Mouse (Mus musculus): ENCODE measurements at regions not wholly inside any gene's neighbourhood (a gene's known extent, or its start where the extent isn't known, plus 50 kb on each side); places are given as distances from the start of the nearest gene placed in this dataset.
A peak's percentile ranks its signal among the peaks of the same experiment; 100 is the strongest.

DNA sequence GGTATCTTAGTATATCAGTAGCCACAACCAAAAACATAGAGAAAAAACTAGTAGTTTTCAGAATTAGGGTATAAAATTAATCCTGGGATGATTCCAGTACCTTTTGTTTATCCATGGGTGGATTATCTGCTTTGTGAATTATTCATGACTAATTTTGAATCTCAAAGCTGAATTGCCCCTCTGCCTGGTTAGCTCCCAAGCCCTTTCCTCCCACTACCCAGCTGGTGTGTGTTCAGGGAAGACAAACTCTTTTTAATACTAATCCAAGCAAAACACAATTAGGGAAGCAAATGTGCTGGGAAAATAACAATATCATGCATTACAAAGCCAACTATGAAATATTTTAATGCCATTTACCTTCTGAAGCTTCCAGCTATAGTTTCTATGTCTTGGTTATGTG, 347.4 kb downstream of the Gm43517 start:
- DNase-seq: no peak

DNA sequence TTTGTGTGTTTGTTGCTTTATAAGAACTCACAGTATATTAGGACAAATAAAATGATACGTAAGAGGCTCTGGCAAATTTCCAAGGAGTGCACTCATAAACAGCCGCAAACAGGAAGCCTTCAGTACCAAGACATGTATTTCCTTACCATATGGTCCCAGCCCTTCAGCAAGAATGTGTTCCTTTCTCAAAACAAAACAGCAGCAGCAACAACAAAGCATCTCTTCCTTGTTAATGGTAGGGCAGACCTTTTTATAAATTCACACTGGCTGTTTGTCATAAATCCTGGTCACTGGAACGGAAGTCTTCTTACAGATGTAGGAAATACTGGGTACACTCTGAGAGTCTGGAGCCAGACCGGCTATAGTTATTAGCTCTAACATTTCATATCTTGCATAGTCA, 352.1 kb downstream of the Gm43517 start:
- no peak for DNase-seq

DNA sequence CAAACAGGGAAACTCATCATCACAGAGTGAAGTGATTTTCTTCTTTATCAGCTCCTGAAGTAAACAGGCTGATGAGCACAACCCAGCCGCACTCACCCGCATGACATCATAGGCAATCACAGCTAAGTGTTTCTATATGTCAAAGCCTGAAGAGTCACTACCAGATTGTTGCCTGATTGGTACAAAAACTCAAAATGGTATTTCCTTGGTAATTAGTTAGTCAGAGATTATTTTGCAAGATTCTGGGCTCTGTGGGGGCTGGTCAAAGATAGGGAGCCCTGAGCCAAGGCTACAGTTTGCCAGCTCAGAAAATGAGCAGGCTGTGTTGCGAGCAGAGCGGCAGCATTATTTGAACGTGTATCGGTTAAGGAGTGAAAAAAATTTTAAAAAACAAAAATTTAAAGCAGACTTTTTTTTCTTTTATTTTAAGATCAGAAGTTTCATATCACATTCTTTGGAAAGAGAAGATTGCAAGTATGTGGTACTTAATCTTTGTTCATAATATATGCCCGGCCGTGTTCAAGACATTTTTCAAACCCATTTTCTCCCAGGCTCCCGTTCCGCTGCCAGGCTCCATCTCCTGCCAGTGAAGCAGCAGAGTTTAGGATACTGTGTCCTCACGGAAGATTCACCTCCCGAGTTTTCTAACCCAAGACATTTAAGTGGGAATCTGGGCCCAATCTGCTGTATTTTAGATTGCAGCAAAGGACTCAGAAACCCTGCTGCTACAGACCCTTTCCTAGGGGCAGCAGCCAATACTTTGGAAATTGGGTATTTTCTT, 355.2 kb downstream of the Gm43517 start:
- DNase-seq: peak; percentile 8 to 20

DNA sequence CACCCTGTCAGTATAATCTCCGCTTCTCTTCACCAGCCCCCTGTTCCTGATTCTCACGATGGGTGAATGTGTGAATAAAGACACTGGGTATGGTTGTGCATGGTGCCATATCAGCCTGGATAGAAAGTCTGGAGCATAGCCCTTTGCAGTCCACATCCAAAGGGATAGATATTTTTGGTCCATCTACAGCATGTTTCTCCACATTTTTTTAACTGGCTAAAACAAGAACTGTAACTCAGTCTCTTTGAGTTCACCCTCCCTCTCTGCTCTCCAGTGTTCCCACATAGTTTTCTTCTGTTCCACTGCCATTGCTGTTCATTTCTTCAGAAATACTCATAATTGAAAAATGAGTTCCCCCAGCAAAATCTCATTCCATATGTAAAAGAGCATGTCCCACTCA, 358.4 kb downstream of the Gm43517 start:
- no peak for DNase-seq

DNA sequence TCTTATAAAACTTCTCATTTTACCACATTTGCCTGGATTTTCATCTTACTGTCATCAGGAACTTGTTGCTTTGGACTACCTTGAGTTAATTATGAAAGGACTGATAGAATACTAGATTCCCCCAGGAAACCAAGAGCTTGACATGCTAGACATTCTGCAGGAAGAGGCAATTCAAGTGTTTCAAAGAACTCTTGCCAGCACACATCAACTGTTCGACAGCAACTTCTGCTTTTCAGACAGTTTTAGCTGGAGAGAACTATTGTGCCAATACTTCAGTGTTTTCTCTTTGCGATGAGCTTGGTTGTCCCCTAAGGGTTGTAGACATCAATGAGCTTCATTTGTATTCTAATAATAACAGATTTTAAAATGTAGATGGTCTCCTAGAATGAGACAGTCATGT, 362.1 kb downstream of the Gm43517 start:
- no peak for DNase-seq

DNA sequence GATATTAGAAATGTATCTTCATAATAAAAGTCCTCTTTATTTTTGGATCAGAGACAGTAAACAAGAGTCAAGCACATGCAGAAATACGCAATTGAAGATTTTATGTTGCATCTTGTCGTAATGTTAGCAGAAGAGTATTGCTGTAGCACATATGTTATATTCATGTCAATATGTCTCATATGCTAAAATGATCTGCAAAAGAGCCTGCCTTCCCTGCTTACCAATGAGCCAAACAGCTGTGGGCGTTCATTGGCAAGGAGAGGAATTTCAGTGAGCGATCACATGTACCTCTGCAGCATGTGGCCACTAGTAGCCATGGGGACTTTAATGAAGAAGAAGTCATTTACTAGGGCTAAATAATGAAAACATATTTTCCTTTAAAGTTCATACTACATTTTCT, 373.4 kb downstream of the Gm43517 start:
- no peak for DNase-seq

DNA sequence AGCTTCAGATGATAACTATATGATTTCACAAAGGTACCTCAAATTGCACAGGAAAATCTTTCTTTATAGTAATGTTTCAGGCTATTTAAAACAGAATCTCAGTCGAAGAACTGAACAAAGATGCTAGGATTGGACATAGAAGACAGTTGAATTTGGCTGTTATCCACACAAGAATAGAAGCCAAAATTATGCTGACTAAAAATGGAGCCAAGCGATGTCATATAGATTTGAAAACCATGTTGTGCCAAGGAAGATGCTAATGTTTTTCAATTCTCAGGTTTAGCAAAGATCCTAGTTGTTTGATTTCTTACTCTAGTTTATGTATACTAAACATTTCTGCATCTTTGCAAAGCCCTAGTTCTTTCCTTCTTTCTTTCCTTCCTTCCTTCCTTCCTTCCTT, 379.6 kb downstream of the Gm43517 start:
- DNase-seq: no peak

DNA sequence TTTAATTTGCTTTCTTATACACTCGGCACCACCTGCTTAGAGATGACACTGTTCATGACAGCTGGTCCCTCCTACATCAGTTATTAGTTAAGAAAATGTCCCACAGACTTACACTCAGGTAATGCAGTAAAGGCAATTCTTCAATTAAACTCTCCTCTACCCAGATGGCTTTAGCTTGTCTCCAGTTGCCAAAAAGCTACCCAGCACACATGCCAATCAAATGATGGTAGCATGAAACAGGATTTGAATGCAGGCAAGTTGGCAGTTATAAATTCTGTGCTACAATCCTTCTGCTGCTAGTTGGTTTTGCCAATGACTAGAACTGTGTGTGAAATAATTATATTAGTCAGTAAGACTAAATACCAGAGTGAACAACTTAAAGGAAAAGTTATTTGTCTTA, 423.4 kb downstream of the Gm43517 start:
- DNase-seq: no peak

DNA sequence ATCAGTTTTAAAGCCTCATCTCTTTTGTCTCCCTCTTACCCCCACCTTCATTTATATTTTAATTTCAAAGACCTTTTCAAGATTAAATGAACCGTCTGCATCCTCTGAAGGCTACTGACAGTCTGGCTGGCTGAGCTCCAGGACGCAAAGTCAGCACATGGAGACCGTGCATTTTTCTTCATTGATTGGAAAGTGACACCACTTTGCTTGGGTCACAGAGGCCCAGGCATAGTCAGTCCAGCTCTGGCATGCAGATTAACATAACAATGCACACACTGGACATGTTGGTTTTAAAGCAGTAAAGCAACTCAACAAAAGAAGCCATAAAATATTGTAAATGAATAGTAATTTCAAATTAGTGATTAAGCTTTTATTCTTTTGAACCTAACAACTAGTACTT, 429.7 kb downstream of the Gm43517 start:
- DNase-seq: peak in 1 of 2 experiments; percentile 5

DNA sequence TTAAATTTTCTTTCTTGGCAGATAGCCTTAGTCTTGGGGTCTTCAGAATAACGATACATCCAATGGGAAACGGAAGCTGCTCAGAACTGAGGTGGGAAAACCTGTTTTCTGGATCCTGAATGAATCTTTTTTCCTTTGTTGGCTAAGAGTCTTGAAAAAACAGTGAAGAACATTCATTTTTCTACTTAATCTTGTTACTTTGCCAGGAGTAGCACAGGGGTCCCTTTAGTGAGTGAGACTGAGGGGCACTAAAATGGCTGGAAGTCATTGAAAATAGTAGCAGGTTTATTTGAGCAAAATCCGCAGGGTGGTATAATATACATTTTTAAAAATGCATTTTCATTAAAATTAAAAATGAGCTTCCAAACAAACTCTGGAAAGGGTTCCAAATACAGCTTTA, 442.8 kb downstream of the Gm43517 start:
- DNase-seq: no peak

DNA sequence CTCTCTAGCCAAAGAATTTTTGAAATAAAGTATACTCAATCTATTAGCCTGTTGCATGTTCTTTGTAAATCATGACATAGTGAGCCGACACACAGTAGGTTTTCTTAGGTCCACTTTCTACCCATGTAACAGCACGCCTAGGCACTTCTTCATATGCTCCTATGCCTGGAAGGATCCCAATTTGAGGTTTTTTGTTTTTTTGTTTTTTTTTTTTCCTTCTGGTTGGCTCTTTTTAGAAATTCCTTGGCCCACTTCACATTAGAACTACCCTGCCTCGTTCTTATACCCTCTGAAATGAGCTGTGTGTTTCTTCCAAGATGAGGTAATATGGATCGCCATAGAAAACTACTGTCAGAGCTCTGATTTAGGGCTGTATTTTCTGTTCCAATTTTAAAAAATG, 443.6 kb downstream of the Gm43517 start:
- no peak for DNase-seq

DNA sequence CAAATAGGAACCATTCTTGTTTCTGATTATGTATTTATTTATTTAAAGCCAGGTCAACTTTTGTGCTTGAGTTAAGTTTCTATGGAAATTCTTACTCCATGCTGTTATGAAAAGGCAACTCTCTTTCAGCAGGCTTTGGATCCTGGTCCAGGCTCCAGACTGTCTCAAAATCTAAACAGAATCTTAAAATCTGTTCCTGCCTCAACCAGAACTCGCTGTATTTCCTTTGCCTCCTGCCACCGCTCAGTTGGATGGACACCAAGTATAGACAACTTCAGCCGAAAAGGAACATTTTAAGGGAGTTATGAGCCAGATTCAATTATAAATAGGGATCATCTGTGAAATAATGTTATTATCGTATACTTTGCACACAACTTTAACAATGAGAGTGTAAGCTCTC, 445.7 kb downstream of the Gm43517 start:
- no peak for DNase-seq

DNA sequence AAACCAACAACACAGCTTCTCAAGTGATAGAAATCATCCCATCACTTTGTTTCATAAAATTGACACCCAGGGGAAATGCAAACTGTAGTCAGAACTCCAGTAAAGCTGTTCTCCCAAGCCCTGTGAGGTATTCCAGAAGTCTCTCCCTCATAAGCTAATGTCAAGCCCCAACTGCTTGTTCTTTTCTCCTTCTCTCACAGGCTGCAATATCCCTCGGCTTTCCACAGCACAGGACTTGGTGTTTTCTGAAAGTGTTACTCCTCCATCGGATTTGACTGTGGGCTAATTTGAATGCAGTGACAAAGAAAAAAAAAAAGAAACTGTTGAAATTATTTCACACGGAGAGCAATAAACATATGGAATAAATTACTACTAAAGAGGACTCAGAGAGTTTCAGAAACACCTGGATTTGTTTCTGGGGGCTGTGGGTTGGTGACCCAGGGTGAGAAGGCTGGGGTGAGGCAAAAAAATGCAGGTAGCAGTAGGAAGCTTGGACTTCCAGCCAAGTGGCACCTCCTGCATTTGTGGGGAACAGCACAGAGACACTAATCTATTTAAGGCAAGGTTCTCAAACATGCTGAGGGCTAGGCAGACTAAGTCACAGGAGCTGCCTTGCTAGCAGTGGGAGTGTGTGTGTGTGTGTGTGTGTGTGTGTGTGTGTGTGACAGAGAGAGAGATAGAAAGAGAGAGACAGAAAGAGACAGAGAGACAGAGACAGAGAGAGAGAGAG, 447.3 kb downstream of the Gm43517 start:
- DNase-seq: no peak

DNA sequence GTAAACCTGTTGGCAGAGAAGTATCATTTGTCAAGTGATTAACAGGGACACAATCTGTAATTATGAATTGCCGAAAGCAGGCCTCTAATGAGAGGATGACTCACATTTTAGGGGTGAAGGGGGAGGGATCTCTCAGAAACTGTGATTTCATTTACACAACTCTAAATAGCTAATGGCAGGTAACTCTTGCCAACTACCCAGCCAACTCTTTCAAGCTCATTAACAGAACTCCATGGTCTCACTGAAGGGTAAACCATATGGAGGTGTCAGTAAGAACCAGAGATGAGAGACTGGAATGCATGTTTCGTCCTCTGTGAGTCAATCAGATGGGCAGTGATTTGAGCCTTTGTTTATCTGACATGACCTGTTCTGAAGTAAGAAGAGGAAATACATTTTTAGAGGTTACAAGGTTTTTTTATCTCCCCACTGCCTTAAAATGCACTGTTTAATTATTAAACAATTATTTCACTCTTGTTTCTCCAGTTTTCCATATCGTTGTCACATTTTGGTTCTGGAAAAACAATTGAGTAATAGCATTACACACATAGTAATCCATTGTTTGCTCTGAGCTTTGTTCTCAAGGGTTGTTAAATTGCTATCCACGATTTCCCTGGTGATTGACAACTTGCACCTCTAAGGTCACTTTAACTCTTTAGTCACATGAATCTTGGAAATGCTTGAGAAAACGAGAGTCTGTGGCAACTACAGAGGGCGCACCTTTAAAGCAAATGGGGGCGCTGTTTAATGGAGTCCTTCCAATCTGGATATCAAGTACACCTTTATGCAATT, 451.5 kb downstream of the Gm43517 start:
- no peak for DNase-seq

DNA sequence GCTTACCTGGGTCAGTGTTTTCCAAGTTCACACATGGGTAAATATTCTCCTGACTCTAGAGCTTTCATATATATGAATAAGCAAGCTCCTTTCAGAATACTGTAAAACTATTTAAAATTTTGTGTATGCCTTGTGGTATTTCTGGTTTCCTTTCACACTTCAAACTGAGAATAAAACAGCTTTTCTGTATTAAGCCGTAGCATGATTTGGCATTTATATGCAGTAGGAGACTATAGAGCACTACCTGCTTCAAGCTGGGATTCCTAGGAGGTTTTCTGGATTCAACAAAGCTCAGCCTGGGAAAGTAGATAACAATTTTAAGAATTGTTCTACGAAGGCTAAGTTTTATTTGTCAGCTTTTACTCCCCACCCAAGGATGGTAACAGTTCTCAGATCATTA, 500.5 kb downstream of the Gm43517 start:
- no peak for DNase-seq

DNA sequence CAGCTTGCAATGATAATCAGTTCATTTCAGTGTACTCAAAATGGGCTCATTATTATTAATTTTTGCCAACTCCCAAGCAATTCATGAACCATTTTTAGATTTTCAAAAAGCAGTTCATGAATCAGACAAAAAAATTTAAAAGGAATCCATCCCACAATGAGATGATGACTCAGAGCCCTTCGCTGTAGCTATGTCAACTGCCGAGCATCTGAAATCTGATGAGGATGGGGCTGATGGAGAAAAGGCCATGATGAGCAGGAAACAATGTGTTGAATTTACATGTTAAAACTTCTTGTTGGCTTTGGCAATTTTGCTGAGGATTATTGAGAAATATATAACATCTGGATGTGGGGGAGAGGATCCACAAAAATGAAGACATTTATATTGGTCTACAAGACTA, 502.3 kb downstream of the Gm43517 start:
- no peak for DNase-seq

DNA sequence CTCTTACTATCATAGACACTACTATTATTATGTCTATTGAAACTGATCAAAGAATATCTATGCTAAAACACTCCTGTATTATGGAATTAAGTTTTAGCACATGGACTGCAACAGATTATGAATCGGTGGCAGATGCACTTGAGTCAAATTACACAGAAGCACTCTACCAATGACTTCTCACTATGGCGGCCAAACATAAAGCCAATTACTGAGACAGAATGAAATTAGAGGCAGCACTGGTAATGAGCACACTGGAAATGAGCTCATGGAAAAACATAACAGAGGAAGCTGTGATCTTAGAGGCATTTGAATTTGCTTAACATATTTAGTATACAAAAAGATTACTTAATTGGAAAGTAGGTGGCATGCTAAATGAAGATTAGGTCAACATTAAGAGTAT, 512.8 kb downstream of the Gm43517 start:
- DNase-seq: no peak

DNA sequence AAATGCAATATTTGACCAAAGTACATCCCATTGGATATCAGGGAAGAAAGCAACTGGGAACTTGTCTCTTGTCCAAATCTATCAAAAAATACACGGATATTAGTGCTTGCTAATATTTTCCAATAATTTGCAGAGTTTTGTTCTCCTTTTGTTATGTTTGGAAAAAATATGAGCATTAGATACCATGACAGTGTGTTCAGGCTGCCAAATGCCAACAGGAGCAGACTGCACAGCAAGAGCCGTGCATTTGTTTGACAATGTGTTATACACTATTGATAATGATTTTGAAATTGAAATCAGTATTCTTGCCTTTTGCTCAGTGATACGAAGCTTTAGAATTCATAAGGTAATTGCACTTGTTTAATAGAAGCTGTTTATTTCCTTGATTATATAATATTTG, 530.7 kb downstream of the Gm43517 start:
- DNase-seq: no peak

DNA sequence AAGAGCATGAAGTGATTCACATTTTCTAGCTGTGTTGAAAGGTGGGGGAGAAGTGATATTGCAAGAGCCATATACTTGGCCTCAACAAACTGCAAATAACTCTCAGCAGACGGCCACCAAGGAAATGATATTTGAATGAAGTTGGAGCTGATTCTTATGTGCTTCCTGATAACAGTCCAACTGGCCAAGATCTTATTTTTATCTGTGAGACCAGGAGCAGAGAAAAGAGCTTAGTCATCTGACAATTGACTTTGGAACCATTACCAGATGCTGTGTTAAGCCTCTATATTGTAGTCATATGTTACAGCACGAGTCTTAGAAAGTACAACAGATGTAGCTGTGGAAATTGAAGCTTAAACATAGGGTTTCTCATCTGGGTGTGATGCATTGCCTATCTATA, 536.6 kb downstream of the Gm43517 start:
- no peak for DNase-seq

DNA sequence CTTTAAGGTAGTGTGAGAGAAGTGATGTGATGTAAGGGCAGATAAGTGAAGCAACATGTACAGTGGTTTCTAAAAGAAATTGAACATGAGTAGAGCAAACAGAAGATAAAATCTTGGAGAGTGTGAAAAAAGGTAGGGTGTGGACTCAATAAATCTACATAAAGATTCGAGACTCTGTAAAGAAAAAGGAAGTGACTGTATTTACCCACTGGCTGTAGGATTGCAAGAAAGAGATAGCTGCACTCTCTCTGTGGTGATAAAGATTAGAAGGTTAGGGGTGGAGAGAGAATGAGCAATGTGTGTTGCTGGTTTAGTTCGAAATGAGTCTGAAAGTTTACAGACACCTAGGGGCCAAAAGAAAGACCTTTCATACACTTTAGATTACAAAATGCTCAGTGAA, 555.8 kb downstream of the Gm43517 start:
- no peak for DNase-seq

DNA sequence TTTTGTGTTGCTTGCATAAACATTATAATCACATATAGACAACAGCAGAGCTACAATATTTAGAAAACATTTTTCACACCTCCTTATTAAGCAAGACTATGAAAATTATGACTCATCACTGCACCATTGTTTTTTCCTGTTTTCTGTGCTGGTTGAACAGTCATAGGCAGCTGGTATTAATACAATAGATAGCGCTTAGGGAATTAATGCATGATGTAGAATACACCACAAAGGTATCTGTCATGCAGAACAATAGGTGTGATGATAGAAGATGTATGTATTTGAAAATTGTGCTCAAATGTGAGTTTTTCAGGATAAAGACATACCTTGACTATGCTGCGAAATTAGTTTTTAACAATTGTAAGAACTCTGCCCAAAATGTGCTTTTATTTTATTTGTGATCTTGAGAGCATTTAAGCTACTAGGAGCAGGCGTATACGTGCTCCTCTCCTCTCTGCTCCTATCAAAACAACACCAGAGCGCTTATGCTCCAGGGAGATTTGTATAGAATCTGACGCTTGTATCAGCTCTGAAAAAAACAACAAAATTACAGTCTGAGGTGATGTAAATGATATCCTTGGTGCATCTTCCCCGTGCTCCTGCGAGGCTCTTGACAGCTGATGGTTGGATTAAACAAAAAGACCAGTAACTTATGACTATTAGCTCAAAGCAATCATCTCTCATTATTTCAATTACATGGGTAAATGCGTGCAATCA, 560.1 kb downstream of the Gm43517 start:
- no peak for DNase-seq

DNA sequence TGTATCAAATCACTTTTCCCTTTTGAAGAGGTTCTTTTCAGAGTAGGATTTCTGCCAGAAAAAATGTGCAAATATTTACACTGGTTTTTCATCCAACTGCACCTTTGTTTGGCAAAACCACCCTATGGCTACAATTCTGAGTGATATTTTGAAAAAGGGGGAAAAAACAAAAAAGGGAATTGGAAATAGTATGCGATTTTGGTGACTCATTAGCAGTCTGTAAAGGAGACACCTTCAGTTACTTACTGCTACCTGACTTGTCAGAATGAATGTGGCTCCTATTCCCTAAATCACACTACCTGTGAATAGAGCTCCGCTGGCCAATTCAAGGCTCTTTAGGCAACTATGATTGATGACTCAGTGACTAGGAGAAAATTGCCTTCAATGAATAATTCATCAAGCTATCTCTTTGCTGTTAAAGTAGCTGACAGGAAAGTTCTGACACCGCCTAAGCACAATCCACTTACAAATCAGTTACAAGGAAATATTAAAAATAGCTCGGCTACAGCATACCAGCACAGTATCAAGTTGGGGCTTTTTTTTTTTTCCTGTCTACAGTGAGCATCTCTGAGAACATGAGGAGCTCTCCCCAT, 560.8 kb downstream of the Gm43517 start:
- no peak for DNase-seq

All from cerebellum, postnatal 25 days (tissue).